Mouse (Mus musculus) left cerebral cortex, adult 2 months (tissue): Measurements from ENCODE around the gene Taf11. TPM values are rescaled to one million over a fixed set of nuclear protein-coding genes. Genes with fewer than 3 reads are reported as not detected.

Source experiments
- DNase-seq, 2 experiments: peaks; one replicate each; pipeline ENCODE4 v3.0.0; 2021 to 2022; ENCODE audit warnings: low spot score in 2 of 2, mixed read lengths in 1 of 2; ENCODE audit errors: extremely low spot score in 1 of 2
- H3K27ac ChIP-seq: fragments of 200-600 bp; 2 replicates; pipeline ENCODE4 v1.8.1; 2022
- H3K4me3 ChIP-seq: fragments of 200-600 bp; 2 replicates; pipeline ENCODE4 v1.8.1; 2022
- CTCF ChIP-seq: fragments of 200-600 bp; IDR thresholded peaks from 2 replicates; pipeline ENCODE4 v1.8.1; 2022; ENCODE audit warnings: antibody characterized with exemption, mild to moderate bottlenecking, moderate library complexity
- intact Hi-C: fragments of 180-260 bp; cut with DNase I; formaldehyde crosslinking; loops from one replicate; pipeline ENCODE4 v1.15.1; 2025
- total RNA-seq, 2 experiments: library from RNA; stranded (reverse); gene quantifications; 2 replicates each; pipeline ENCODE4 v1.2.3; 2021

The Taf11 gene
- total RNA-seq, 2 experiments from 2014 or later = 45.6 to 51.1 TPM

- DNase-seq = no peak
- no peak for TF ChIP-seq CTCF
- no peak overlapping the region for H3K27ac ChIP-seq
- intact Hi-C loops = no loop called here
- H3K4me3 ChIP-seq = no peak overlapping the region
Measured at GRCm38 (mm10) chr17:27914742-27915141, 5.1 kb upstream of the Taf11 start.

GRCm38 (mm10) chr17:27911371-27911770 lies 1.7 kb upstream of the Taf11 start:
- intact Hi-C loops = no loop called here
- no peak for DNase-seq
- Histone ChIP-seq H3K4me3 (no peak overlapping the region), H3K27ac (no peak overlapping the region)
- no peak for TF ChIP-seq CTCF

- peak within 1 kb of the TSS; percentile 90 for H3K27ac ChIP-seq
- H3K4me3 ChIP-seq = peak within 1 kb of the TSS; percentile 90
- peak; percentile 83 to 86 for DNase-seq
- no peak; the same call in 1 of the 2 replicates for TF ChIP-seq CTCF
- intact Hi-C loops = loop anchor here (2.0 to 5.0 kb wide), 4 partner anchors 67 to 170 kb away; no protein-coding TSS in a partner anchor
Measured at GRCm38 (mm10) chr17:27908888-27909621, 589 bp downstream of the Taf11 start, which contains the start of gene Anks1. Gene Anks1, plus strand, starts transcription at chr17:27909306.

- no peak for DNase-seq
- peak overlapping the region; percentile 90 for H3K27ac ChIP-seq
- TF ChIP-seq CTCF = peak; percentile 59; the same call in 1 of the 2 replicates
- intact Hi-C loops = loop anchor here (2.0 to 5.0 kb wide), 4 partner anchors 66 to 170 kb away; no protein-coding TSS in a partner anchor
- H3K4me3 ChIP-seq = peak overlapping the region; percentile 90
Measured at GRCm38 (mm10) chr17:27908206-27908887, 1.3 kb downstream of the Taf11 start.

DNA sequence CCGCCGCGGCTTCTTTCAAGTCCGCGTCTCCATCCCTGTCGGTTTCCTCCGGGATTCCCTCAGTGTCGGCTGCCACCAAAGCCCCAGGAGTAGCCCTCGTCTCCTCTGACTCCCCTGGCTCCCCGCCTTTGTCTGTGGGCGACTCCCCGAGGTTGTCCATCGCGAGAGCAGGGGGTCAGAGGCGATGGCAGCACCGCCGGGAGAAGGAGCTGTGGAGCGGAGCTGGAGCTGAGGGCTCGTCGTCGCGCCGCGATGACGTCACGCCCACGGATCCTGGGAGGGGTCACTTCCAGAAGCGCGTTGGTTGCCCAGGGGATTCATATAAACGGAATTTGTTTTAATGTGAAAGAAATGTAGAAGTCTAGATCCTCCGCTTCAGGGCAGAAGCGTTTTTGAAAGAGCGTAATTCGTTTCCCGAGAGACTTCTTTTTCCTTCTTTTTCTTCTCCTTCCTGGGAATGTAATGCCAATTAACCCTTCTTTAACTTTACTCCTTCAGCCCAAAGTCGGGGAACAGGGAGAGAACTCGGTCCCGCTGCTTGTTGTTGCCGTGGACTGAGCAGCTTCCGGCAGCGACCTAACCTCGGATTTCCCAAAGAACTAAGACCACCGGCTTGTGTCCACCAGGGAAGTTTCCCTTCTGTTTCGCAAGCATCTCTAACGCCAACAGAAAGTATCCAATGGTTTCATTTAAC lies 2.0 kb downstream of the Taf11 start:
- H3K27ac ChIP-seq = peak overlapping the region; percentile 70
- peak overlapping the region; percentile 90 for H3K4me3 ChIP-seq
- intact Hi-C loops = loop anchor here (2.0 to 5.0 kb wide), 5 partner anchors 51 to 171 kb away; partner anchors contain the start of gene Uhrf1bp1
- TF ChIP-seq CTCF = peak; percentile 27
- peak; percentile 95 to 97 for DNase-seq

GRCm38 (mm10) chr17:27886499-27887210 lies 23.0 kb downstream of the Taf11 start:
- H3K27ac ChIP-seq = no peak overlapping the region
- intact Hi-C loops = no loop called here
- no peak for DNase-seq
- H3K4me3 ChIP-seq = no peak overlapping the region
- peak; percentile 1; the same call in 1 of the 2 replicates for TF ChIP-seq CTCF

- no peak overlapping the region for H3K27ac ChIP-seq
- intact Hi-C loops = no loop called here
- H3K4me3 ChIP-seq = no peak overlapping the region
- TF ChIP-seq CTCF = no peak
- DNase-seq = no peak
Measured at GRCm38 (mm10) chr17:27883994-27884393, 25.6 kb downstream of the Taf11 start.

- H3K27ac ChIP-seq = no peak overlapping the region
- DNase-seq = no peak
- no peak for TF ChIP-seq CTCF
- intact Hi-C loops = no loop called here
- no peak overlapping the region for H3K4me3 ChIP-seq
Measured at GRCm38 (mm10) chr17:27883129-27883528, 26.5 kb downstream of the Taf11 start.

- no peak overlapping the region for H3K4me3 ChIP-seq
- intact Hi-C loops = no loop called here
- no peak for DNase-seq
- H3K27ac ChIP-seq = no peak overlapping the region
- peak; percentile 39 for TF ChIP-seq CTCF
Measured at GRCm38 (mm10) chr17:27881518-27881917, 28.1 kb downstream of the Taf11 start.

- intact Hi-C loops = no loop called here
- TF ChIP-seq CTCF = no peak
- DNase-seq = no peak
- no peak overlapping the region for H3K4me3 ChIP-seq
- H3K27ac ChIP-seq = no peak overlapping the region
Measured at GRCm38 (mm10) chr17:27874510-27874909, 35.1 kb downstream of the Taf11 start.

GRCm38 (mm10) chr17:27873583-27873982 lies 36.1 kb downstream of the Taf11 start:
- DNase-seq = no peak
- intact Hi-C loops = no loop called here
- H3K27ac ChIP-seq = no peak overlapping the region
- TF ChIP-seq CTCF = no peak
- H3K4me3 ChIP-seq = no peak overlapping the region
